Mouse (Mus musculus): ENCODE results near the gene Adam17. TPM values are rescaled to one million over a fixed set of nuclear protein-coding genes. Genes with fewer than 3 reads are reported as not detected.
A peak's percentile ranks its signal among the peaks of the same experiment; 100 is the strongest.

Gene Adam17
- polyA plus RNA-seq, 1 experiment from 2014 or later = 11.2 TPM

GRCm38 (mm10) chr12:21329661-21330400 lies 43.6 kb downstream of the Adam17 start:
- no peak for TF ChIP-seq CTCF (IDR thresholded peaks at IDR 0.05; ENCODE audit: low read depth)
- WGBS = 89% methylated on average over 9 of the region's 9 CpGs
- Histone ChIP-seq H3K27ac (ENCODE audit: low read depth, low read length) (peak overlapping the region; percentile 46; the same call in 1 of the 2 replicates), H3K9me3 (ENCODE audit: control insufficient read depth) (no peaks in the 10 kb centered on the region), H3K4me3 (ENCODE audit: low read depth, low read length) (no peak overlapping the region), H3K4me1 (replicated peaks; ENCODE audit: control insufficient read depth, insufficient read depth, low read length) (no peaks in the 10 kb centered on the region), H3K4me2 (replicated peaks; ENCODE audit: low read depth) (no peak overlapping the region), H3K9ac (ENCODE audit: low read depth, low read length) (no peak overlapping the region), H3K27me3 (replicated peaks; ENCODE audit: control insufficient read depth, insufficient read depth, low read length) (no peaks in the 10 kb centered on the region), H3K36me3 (ENCODE audit: control insufficient read depth, insufficient read depth) (peaks cover 70% of the 10 kb centered on the region)
- no peak for ATAC-seq

DNA sequence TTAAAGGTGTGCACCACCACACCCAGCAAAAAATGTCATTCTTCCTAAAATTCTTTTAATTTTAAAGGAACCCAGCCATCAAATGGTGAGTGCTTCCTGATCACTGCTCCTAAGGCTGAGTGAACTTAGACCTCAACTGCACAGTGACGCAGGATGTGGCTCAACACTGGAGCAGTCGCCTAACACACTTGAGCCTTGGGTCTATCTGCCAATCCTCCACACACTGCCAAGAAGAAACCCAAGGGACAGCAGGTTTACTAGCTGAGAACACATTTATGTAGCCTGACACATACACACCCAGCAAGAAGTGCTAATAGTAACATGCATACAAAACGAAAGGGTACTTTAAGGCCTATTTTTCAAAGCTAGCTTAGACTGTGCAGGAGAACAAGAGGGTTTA lies 47.1 kb downstream of the Adam17 start:
- no peak for TF ChIP-seq CTCF (IDR thresholded peaks at IDR 0.05; ENCODE audit: low read depth)
- H3K36me3 ChIP-seq (ENCODE audit: control insufficient read depth, insufficient read depth) = peaks cover 70% of the 10 kb centered on the region
- no peaks in the 10 kb centered on the region for H3K4me1 ChIP-seq (replicated peaks; ENCODE audit: control insufficient read depth, insufficient read depth, low read length)
- no peak overlapping the region for H3K9ac ChIP-seq (ENCODE audit: low read depth, low read length)
- 90% methylated on average over 3 of the region's 3 CpGs for WGBS
- no peak overlapping the region for H3K4me2 ChIP-seq (replicated peaks; ENCODE audit: low read depth)
- H3K9me3 ChIP-seq (ENCODE audit: control insufficient read depth) = no peaks in the 10 kb centered on the region
- H3K27me3 ChIP-seq (replicated peaks; ENCODE audit: control insufficient read depth, insufficient read depth, low read length) = no peaks in the 10 kb centered on the region
- no peak for ATAC-seq
- H3K27ac ChIP-seq (ENCODE audit: low read depth, low read length) = no peak overlapping the region
- no peak overlapping the region for H3K4me3 ChIP-seq (ENCODE audit: low read depth, low read length)

DNA sequence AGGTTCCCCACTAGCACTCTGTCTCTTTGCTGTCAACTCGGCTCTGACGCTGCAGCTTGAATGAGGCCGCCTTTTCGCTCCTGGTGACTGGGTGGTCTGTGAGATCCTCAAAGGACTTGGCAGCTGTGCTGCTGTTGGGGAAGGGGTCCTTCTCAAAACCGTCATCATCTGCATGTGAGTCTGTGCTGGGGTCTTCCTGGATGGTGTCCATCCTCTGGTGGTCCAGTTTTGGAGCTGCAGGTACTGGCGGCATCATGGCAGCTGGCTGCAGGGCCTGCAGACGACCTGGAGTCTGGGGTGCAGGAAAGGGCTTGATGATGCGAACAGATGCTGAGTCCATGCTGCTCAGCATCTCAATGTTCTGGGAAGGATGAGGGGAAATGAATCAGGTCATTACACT lies 48.2 kb downstream of the Adam17 start:
- H3K36me3 ChIP-seq (ENCODE audit: control insufficient read depth, insufficient read depth) = peaks cover 73% of the 10 kb centered on the region

DNA sequence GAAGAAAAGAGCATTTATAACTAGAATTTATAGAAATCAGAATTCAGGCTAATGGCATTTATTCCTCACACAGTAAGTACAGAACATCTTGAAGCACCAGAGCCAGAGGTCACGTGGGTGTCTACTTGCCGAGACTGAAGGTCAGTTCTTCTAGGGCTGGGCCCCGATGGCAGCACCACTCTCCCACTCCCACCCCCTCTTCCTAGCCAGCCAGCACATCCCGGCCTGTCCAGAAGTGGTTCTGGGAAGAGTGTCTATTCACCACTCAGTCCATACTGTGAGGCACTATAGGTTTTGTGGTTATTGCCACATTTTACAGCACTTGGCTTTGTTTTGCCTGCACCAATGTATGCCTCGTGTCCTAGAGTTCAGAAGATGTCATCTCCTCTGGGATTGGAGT lies 49.3 kb downstream of the Adam17 start:
- H3K4me2 ChIP-seq (replicated peaks; ENCODE audit: low read depth) = no peak overlapping the region
- no peaks in the 10 kb centered on the region for H3K27me3 ChIP-seq (replicated peaks; ENCODE audit: control insufficient read depth, insufficient read depth, low read length)
- H3K9me3 ChIP-seq (ENCODE audit: control insufficient read depth) = no peaks in the 10 kb centered on the region
- H3K4me3 ChIP-seq (ENCODE audit: low read depth, low read length) = no peak overlapping the region
- H3K36me3 ChIP-seq (ENCODE audit: control insufficient read depth, insufficient read depth) = peaks cover 72% of the 10 kb centered on the region
- no peak overlapping the region for H3K9ac ChIP-seq (ENCODE audit: low read depth, low read length)
- ATAC-seq = no peak
- no peaks in the 10 kb centered on the region for H3K4me1 ChIP-seq (replicated peaks; ENCODE audit: control insufficient read depth, insufficient read depth, low read length)
- WGBS = 72% methylated on average over 5 of the region's 5 CpGs
- TF ChIP-seq CTCF (IDR thresholded peaks at IDR 0.05; ENCODE audit: low read depth) = no peak
- no peak overlapping the region for H3K27ac ChIP-seq (ENCODE audit: low read depth, low read length)

More for the DNA sequence above, 48.2 kb downstream of the Adam17 start:
- Histone ChIP-seq H3K9me3 (ENCODE audit: control insufficient read depth) (no peaks in the 10 kb centered on the region), H3K27ac (ENCODE audit: low read depth, low read length) (no peak overlapping the region), H3K27me3 (replicated peaks; ENCODE audit: control insufficient read depth, insufficient read depth, low read length) (no peaks in the 10 kb centered on the region), H3K4me2 (replicated peaks; ENCODE audit: low read depth) (no peak overlapping the region), H3K4me1 (replicated peaks; ENCODE audit: control insufficient read depth, insufficient read depth, low read length) (no peaks in the 10 kb centered on the region), H3K4me3 (ENCODE audit: low read depth, low read length) (no peak overlapping the region), H3K9ac (ENCODE audit: low read depth, low read length) (no peak overlapping the region)
- no peak for ATAC-seq
- WGBS = 92% methylated on average over 8 of the region's 8 CpGs
- TF ChIP-seq CTCF (IDR thresholded peaks at IDR 0.05; ENCODE audit: low read depth) = no peak

DNA sequence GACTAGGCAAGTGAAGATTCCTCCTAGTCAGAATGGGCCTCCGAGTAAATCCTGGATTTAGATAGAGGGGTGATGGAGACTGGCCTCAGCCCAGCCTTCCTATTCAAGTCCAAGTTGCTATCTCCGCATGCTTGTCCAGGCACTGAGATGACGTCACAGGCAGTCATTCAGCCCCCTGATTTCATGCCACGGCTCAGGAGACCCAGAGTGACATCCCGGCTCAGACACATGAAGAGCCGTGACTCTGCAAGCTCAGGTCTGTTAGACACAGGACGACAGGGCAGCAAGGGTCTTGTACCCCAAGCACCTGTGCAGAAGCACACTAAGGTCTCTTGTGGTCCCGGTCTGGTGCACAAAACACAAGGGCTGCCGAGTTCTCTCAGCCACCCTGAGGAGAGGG lies 50.6 kb downstream of the Adam17 start:
- no peak overlapping the region for H3K4me2 ChIP-seq (replicated peaks; ENCODE audit: low read depth)
- no peak overlapping the region for H3K27ac ChIP-seq (ENCODE audit: low read depth, low read length)
- H3K4me1 ChIP-seq (replicated peaks; ENCODE audit: control insufficient read depth, insufficient read depth, low read length) = no peaks in the 10 kb centered on the region
- TF ChIP-seq CTCF (IDR thresholded peaks at IDR 0.05; ENCODE audit: low read depth) = no peak
- H3K9ac ChIP-seq (ENCODE audit: low read depth, low read length) = no peak overlapping the region
- peaks cover 66% of the 10 kb centered on the region for H3K36me3 ChIP-seq (ENCODE audit: control insufficient read depth, insufficient read depth)
- 88% methylated on average over 9 of the region's 9 CpGs for WGBS
- H3K4me3 ChIP-seq (ENCODE audit: low read depth, low read length) = no peak overlapping the region
- H3K27me3 ChIP-seq (replicated peaks; ENCODE audit: control insufficient read depth, insufficient read depth, low read length) = no peaks in the 10 kb centered on the region
- no peak for ATAC-seq
- H3K9me3 ChIP-seq (ENCODE audit: control insufficient read depth) = no peaks in the 10 kb centered on the region

DNA sequence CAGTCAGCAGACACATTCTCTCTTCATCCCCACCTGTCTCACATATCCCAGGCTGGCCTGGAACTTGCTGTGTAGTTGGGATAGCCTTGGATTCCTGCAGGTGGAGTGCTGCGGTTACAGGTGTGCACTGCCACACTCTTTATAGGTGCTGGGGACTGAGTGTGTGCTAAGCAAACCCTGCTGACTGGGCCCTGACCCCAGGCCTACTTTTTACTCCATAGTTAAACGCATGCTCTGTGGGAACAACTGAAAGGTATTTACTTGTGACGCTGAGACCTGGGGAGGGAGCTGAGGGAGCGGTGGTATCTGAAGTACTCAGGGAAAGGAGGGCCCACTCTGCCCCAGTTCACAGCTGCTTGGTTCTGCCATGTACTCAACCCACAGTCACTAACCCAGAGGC lies 51.1 kb downstream of the Adam17 start:
- no peaks in the 10 kb centered on the region for H3K9me3 ChIP-seq (ENCODE audit: control insufficient read depth)
- ATAC-seq = no peak
- H3K4me1 ChIP-seq (replicated peaks; ENCODE audit: control insufficient read depth, insufficient read depth, low read length) = peaks cover 1% of the 10 kb centered on the region; the same call in 1 of the 2 replicates
- H3K27me3 ChIP-seq (replicated peaks; ENCODE audit: control insufficient read depth, insufficient read depth, low read length) = no peaks in the 10 kb centered on the region
- H3K27ac ChIP-seq (ENCODE audit: low read depth, low read length) = no peak overlapping the region
- no peak overlapping the region for H3K4me2 ChIP-seq (replicated peaks; ENCODE audit: low read depth)
- 84% methylated on average over 4 of the region's 4 CpGs for WGBS
- no peak overlapping the region for H3K4me3 ChIP-seq (ENCODE audit: low read depth, low read length)
- no peak for TF ChIP-seq CTCF (IDR thresholded peaks at IDR 0.05; ENCODE audit: low read depth)
- peaks cover 61% of the 10 kb centered on the region for H3K36me3 ChIP-seq (ENCODE audit: control insufficient read depth, insufficient read depth)
- no peak overlapping the region for H3K9ac ChIP-seq (ENCODE audit: low read depth, low read length)
